Mouse (Mus musculus) natural killer cell, adult 2 months (primary cell): ENCODE measurements around the gene Stxbp5.

ENCODE experiments used
- DNase-seq, 2 experiments: peaks; one replicate each; pipeline ENCODE4 v3.0.0; 2022; ENCODE audit warnings: low spot score in 2 of 2

Stxbp5 gene

DNA sequence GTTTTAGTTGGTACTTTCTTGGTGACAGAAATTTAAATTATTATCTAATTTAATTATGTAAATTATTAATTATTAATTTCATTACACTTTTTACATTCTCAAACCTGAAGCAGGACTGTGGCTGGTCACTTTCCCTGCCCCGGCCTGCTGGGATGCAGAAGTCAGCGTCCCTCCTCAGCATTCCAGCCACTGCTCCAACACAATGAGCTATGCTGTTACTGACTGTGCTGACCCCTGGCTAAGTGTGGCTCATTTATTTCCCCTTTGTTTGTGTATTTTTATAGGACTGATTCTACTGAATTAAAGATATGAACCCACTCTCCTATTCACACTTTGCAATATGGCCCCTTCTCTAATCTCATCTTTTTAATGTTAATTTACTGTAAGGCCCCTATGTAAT lies 43.0 kb downstream of the Stxbp5 start:
- no peak for DNase-seq

DNA sequence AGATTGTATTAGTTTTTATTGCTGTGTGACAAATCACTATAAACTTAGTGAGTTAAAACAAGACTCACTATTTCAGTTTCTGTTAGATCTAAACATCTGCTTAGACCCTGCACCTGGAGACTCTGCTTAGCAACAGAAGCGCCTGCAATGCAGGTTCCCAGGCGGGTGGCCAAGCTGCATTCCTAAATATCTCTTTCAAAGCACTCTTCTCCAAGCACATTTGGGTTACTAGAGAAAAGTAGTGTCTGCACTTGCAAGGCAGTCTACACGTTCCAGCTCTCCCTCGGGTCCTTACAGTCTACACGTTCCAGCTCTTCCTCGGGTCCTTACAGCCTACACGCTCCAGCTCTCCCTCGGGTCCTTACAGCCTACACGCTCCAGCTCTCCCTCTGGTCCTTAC lies 44.1 kb downstream of the Stxbp5 start:
- DNase-seq: no peak

GRCm38 (mm10) chr10:9846408-9846807 lies 54.5 kb downstream of the Stxbp5 start:
- no peak for DNase-seq

GRCm38 (mm10) chr10:9839408-9839807 lies 61.5 kb downstream of the Stxbp5 start:
- no peak for DNase-seq

DNA sequence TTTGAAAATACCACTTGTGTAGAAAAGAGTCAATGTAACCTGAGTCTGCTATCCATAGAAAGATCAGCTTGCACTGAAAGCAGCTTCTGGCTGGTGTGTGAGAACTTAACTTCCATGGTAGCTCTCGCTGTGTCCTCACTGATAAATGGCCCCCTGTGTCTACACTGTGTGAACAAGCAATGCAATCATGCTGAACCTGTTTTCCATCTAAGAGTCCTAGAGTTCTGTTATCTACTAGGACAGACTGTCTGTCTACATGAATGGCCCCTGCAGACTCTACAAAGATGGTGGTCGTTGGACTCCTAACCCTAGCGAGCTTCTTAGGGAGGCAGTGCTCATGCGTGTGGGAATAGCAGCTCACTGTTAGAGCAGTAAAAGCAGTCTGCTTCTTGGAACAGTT lies 65.9 kb downstream of the Stxbp5 start:
- no peak for DNase-seq

GRCm38 (mm10) chr10:9832937-9833336 lies 67.9 kb downstream of the Stxbp5 start:
- DNase-seq: no peak

DNA sequence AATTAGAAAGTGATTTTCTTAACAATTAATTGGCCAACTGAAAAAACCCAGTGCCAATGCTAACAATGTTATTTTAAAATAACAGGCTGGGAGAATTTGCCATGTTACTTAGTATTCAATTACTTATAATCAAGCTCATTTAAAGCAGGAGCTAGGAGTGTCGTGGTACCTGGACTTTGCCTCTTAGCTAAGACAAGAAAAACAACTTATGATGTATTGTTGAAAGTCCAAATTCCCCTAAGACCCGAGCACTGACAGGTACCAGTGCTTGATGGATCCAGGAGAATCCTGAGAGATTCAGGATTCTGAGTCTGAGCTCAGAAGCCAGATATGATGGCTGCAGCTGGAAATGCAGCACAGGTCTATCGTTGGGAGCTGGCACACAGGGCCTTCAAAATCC lies 71.1 kb downstream of the Stxbp5 start:
- DNase-seq: no peak

DNA sequence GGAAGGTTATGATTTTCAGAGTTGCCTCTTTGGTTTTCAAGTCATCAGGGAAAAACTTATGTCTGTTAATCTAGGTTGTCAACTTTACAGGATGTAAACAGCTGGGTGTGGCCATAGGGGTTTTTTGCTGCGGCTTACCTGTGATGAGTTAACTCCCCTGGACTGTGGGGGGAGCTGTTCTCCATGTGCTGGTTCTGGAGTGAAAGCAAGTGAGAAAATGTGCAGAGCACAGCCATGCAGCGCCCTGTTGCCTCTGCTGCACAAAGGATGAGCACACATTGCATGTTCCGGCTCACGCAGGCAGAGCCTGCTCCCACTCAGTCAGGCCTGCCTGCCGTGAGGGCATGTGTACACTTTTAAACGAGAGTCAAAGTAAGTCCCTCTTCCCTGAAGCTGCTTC lies 79.6 kb downstream of the Stxbp5 start:
- DNase-seq: no peak

DNA sequence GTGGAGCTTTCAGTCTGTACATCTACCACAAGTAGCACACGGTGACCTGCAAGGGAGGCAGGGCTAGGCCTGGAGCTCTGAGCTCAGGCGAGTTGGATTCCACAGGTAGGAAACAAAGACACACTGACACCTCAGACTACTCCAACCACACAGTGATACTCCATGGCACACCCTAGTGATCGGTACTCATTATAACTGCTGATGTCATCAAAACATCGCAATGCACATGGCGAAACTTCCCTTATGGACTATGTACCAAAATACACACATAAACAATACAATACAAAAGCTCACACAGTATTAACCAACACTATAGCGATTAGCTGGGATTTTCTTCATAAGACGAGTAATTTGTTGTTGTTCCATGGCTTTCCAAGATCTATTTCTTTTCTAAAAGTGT lies 82.3 kb downstream of the Stxbp5 start:
- DNase-seq: no peak

GRCm38 (mm10) chr10:9813926-9814325 lies 87.0 kb downstream of the Stxbp5 start:
- no peak for DNase-seq

DNA sequence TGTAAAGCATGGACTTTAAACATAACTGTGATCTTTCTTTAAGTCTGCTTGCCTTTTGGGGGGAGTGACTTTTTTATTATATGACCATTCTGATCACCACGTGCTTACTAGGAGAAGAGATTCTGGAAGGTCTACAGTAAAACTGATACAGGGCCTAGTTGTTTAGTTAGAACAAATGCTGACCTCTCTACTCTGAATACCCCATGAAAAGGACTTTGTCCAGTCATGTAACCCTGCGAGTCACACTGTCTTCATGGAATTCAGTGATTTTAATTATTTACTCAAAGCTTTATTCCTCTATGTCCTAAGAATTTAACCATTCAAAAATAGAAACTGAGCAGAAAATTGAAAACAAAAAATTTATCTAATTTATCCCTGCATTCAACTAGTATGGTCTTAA lies 93.3 kb downstream of the Stxbp5 start:
- DNase-seq: no peak

- no peak for DNase-seq
Observed at GRCm38 (mm10) chr10:9805341-9805740, 95.5 kb downstream of the Stxbp5 start.

DNA sequence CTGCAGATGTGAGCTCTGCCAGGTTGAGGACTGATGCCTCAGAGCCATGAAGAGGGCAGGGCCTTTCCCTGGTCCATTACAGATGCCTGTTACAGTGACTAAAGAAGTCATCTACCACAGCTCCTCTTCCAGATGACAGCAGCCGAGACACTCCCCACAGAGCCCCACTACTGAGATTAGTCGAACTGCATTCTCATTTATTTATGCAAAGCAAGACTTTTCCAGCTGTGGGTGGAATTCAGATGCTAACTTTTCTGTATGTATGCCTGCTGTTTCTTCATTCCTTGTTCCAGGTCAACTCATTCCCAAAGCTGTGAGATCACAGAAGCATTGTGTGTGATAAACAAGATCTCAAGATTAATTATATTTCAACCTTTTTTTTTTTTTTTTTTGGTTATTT lies 97.8 kb downstream of the Stxbp5 start:
- DNase-seq: no peak

- DNase-seq: no peak
Observed at GRCm38 (mm10) chr10:9801571-9801970, 99.3 kb downstream of the Stxbp5 start.

DNA sequence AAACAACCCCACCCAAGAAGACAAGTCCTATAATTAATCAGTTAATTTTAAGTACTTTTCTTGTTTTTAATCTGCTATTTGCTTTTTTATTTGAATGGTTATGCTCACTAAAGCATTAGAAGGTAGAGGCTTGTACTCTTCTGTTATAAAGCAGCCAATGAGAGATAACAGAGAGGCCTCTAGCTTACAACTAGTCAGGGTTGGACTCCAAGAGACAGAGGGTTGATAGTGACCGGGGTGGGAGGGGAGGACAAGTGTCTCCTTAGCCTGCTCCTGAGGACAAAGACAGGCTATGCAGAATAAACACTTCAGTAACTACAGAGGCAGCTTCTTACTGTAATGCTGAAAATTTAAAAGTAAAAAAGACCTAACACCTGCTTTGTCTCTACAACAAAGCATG lies 101.8 kb downstream of the Stxbp5 start:
- DNase-seq: no peak

DNA sequence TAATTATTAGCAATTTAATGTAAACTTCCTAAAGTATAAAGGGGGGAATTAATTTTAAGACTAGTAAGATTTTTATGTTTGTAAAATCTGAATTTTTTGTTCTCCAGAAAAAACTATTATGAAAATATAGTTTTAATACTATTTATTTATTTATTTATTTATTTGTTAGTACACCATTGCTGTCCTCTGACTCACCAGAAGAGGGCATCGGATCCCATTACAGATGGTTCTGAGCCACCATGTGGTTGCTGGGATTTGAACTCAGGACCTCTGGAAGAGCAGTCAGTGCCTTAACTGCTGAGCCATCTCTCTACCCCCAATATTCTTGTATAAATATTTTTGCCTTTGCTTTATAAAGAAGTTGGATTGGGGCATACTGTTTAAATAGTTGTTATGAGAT lies 104.5 kb downstream of the Stxbp5 start:
- no peak for DNase-seq

DNA sequence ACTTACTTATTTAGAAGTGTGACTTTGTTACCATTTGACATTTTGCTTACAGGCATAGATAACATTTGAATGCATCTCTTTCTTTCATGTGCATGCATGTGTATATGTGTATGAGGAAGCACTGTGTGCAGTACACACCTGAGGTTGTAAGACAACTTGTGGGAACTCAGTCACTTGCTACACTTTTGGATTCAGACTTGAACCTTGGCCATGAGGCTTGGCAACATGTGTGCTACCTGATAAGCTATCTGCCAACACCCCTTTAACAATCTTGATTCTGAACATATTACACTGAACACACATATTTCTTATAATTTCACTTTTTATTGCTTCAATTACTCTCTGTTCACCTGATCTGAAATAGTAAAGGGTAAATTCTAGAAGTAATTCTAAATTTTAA lies 106.5 kb downstream of the Stxbp5 start:
- no peak for DNase-seq

DNA sequence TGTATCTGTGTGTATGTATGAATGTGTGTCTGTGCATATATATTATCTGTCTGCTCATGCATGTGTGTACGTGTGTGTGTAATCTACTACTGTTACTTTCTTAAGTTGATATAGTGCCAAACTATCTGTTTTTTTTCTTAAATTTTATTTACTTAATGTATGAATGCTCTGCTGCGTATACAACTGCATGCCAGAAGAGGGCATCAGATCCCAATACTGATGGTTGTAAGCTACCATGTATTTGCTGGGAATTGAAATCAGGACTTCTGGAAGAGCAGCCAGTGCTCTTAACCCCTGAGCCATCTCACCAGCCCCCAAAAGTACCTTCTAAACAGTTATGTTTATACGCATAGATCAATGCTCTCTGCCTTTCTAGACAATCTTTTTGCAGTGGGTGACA lies 109.9 kb downstream of the Stxbp5 start:
- no peak for DNase-seq

GRCm38 (mm10) chr10:9786461-9786860 lies 114.4 kb downstream of the Stxbp5 start:
- no peak for DNase-seq

- DNase-seq: no peak
Observed at GRCm38 (mm10) chr10:9785651-9786050, 115.2 kb downstream of the Stxbp5 start.

DNA sequence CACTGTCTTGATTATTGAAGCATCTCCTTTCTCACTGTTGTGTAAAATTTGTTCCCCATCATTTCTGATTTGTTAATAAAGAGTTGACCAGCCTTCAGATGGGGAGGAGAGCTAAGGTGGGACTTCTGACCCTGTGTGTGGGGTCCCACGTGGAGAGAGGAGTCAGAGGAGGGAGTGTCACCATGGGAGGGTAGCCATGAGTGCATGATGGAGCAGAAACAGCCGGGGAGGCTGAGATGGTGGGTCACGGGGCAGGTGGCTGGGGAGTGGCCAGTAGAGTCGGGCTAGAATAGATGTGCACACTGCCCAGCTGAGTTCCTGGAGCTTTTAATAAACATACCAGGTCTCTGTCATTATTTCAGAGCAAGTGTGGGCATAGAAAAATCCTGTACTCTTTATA lies 121.0 kb downstream of the Stxbp5 start:
- no peak for DNase-seq

DNA sequence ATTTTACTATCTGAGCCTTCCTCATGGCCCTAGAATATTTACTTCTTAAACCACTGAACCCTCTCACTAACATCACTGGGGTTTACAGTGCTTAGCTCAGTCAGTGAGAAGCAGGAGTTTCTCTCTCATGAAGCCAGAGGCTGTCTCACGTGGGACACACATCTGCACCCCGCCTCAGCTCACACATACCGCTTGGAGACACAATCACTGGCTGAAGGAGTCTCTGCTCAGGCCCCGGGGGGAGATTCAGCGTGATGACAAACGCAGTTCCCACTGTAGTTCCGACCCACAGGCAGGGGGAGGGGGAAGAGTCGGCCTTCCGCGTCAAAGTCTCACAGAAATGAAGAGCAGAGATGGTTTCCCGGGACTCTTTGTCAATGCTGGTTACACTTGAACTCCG lies 130.6 kb downstream of the Stxbp5 start:
- no peak for DNase-seq

DNA sequence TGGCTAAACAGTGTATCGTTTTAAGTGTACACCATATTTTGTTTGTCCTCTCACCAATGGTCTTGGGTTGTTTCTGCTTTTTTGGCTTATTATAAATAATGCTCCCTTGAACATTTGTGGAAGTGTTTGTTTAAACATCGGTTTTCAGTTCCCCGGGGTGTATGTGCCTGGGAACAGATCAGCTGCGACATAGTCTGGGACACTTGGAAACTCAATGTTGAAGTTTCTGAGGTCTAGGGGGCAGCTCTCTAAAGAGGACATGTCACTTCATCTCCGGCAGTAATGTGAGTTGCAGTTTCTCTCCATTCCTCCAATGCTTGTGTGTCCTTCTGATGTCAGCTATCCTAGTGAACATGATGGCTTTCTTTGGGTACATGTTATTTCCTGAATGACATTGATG lies 137.0 kb downstream of the Stxbp5 start:
- no peak for DNase-seq

DNA sequence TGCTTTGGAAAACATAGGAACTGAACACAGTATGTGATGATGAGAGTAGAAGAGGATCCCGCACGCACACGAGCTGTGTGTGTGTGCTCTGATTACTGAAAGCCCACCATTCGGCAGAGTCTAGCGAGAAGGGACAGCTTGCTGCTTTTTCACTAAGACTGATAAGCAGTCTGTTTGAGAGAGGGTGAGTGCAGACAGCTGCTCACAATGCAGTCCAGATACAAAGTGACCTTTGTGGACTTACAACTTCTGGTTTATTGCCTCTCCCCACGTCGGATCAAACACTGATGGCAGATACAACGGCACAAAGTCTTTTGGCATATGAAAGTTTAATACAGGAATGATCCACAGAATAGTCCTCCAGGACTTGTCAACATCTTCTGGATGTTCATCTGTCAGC lies 140.6 kb downstream of the Stxbp5 start:
- DNase-seq: no peak

GRCm38 (mm10) chr10:9756546-9756945 lies 144.3 kb downstream of the Stxbp5 start:
- DNase-seq: no peak
